Mouse (Mus musculus) monocyte, adult 2 months (primary cell): ENCODE data around the gene Olfr342.

Source experiments
- DNase-seq, 2 experiments: peaks; one replicate each; pipeline ENCODE4 v3.0.0; 2022; ENCODE audit warnings: low spot score in 2 of 2, low read depth in 1 of 2

Gene Olfr342

GRCm38 (mm10) chr2:36524698-36525097, at the start of gene Olfr342:
Gene Olfr342 (plus strand): TSS chr2:36524998.
- DNase-seq = no peak

- no peak for DNase-seq
Observed at GRCm38 (mm10) chr2:36482368-36482767, 42.4 kb upstream of the Olfr342 start, which contains the start of gene Olfr341. Gene Olfr341 (minus strand): TSS chr2:36482468.

- DNase-seq = no peak
Observed at GRCm38 (mm10) chr2:36565156-36565555, 40.4 kb downstream of the Olfr342 start.

- no peak for DNase-seq
Observed at GRCm38 (mm10) chr2:36566362-36566761, 41.6 kb downstream of the Olfr342 start, which contains the start of gene Olfr344. Gene Olfr344 (plus strand): TSS chr2:36566662.

GRCm38 (mm10) chr2:36567022-36567421, 42.2 kb downstream of the Olfr342 start:
- no peak for DNase-seq

- DNase-seq = no peak
Observed at GRCm38 (mm10) chr2:36567845-36568244, 43.0 kb downstream of the Olfr342 start.
